ENCODE assay signal across 19 mouse cellular contexts in genomic region chr13:22747524-22747923, GRCm38 (mm10). TPM values are rescaled to one million over a fixed set of nuclear protein-coding genes. Genes with fewer than 3 reads are reported as not detected.
A peak's percentile ranks its signal among the peaks of the same experiment; 100 is the strongest.
DNase-seq lines count a peak whose midpoint lies in the region; ATAC-seq and TF ChIP-seq lines count a peak whose summit lies in the region.
"Had no signal": no experiment of that assay in that cellular context is flagged by ENCODE, and none has a peak within 500 bp of the region (broad histone marks: within the 10 kb centered on the region; RNA-seq: fewer than 3 reads in every experiment).

No protein-coding gene starts in this region.

- no peak overlapping the region for H3K27ac ChIP-seq in left cerebral cortex, adult 2 months
- H3K27ac ChIP-seq: intestine, embryonic 15.5 days; liver, embryonic 13.5 days had no signal

- peak; percentile 85 for ATAC-seq in frontal cortex, adult (ENCODE audit: low TSS enrichment)
- ATAC-seq: forebrain, embryonic 16.5 days; intestine, embryonic 15.5 days; lung, postnatal 0 days had no signal

- no peak for DNase-seq in frontal cortex, postnatal 14 days (ENCODE audit: low spot score in 2 of 2)
- no peak for DNase-seq in left cerebral cortex, adult 2 months (ENCODE audit: extremely low spot score in 1 of 2, low spot score in 2 of 2)
- no peak for DNase-seq in left cerebral cortex, postnatal 10 days (ENCODE audit: extremely low spot score in 1 of 2, low spot score in 2 of 2)
- DNase-seq in Muller cell, postnatal 12 days (ENCODE audit: inconsistent ontology term): peak; percentile 7
- DNase-seq in retina, postnatal 1 day: peak; percentile 1
- DNase-seq in gastrocnemius, adult 18-20 months (ENCODE audit: low spot score): no peak
- DNase-seq in cerebellum, postnatal 14 days: no peak
- DNase-seq: cerebellum, adult 11 months; cerebellum, postnatal 36 days; gastrocnemius, postnatal 36 days; heart, postnatal 36 days; liver, embryonic 13.5 days; right cerebral cortex, adult 18-20 months; thymus, postnatal 36 days had no signal

- no peak overlapping the region for H3K4me3 ChIP-seq in left cerebral cortex, adult 2 months
- H3K4me3 ChIP-seq: intestine, embryonic 15.5 days; liver, embryonic 13.5 days; megakaryocyte, embryonic 14.5 days had no signal

- TF ChIP-seq CTCF in left cerebral cortex, adult 2 months (IDR thresholded peaks at IDR 0.05): peak; percentile 53

- intact Hi-C loops in left cerebral cortex, adult 2 months (cut with DNase I): loop anchor here (5.0 to 10.0 kb wide), 2 partner anchors 525 to 657 kb away; no protein-coding TSS in a partner anchor
- intact Hi-C loops in left cerebral cortex, postnatal 10 days (cut with DNase I): no loop called here

RNA-seq across cellular contexts. Expression of gene Vmn1r207-ps, which starts 18.1 kb away (rescaled TPM):
- under 1 TPM in 1 of 2 experiments, not detected in 1; 0.14 TPM for total RNA-seq in left cerebral cortex, adult 2 months (2021)
- under 1 TPM; 0.10 to 0.15 TPM for total RNA-seq in left cerebral cortex, postnatal 10 days (2021)
- not detected for total RNA-seq in gastrocnemius, adult 18-20 months (2021)
- total RNA-seq: gastrocnemius, postnatal 36 days; heart, postnatal 36 days had no signal

RNA-seq across cellular contexts. Expression of gene Vmn1r208, which starts 29.7 kb away (rescaled TPM):
- not detected for total RNA-seq in left cerebral cortex, adult 2 months (2021)
- not detected for total RNA-seq in left cerebral cortex, postnatal 10 days (2021)
- total RNA-seq in gastrocnemius, adult 18-20 months (2021): not detected
- total RNA-seq: gastrocnemius, postnatal 36 days; heart, postnatal 36 days had no signal

Comparison
In these comparisons a context has a peak if more than half of its experiments do, and no peak if none do; other contexts are left out.
1. DNase-seq: peak in Muller cell, postnatal 12 days (single experiment) and retina, postnatal 1 day (single experiment); none in frontal cortex, postnatal 14 days (0 of 2), left cerebral cortex, adult 2 months (0 of 2), left cerebral cortex, postnatal 10 days (0 of 2), gastrocnemius, adult 18-20 months (single experiment) and cerebellum, postnatal 14 days (0 of 2).